Mouse (Mus musculus) heart, embryonic 10.5 days (tissue): Measurements from ENCODE around the gene Tmem238l. TPM values are rescaled to one million over a fixed set of nuclear protein-coding genes. Genes with fewer than 3 reads are reported as not detected.
A peak's percentile ranks its signal among the peaks of the same experiment; 100 is the strongest.

Experiments
- DNase-seq: peaks from one replicate; pipeline ENCODE4 v3.0.0-alpha.2; 2017; ENCODE audit warnings: low spot score
- H3K27ac ChIP-seq: fragments of 300-500 bp; sonication (generic); 2 replicates; pipeline ENCODE4 v1.5.1; 2016; ENCODE audit warnings: mild to moderate bottlenecking
- H3K27me3 ChIP-seq: fragments of 300-500 bp; sonication (generic); 2 replicates; pipeline ENCODE4 v1.6.1; 2016; ENCODE audit warnings: mild to moderate bottlenecking; ENCODE audit not compliant: poor library complexity, insufficient read depth, severe bottlenecking
- H3K36me3 ChIP-seq: fragments of 300-500 bp; sonication (generic); 2 replicates; pipeline ENCODE4 v1.6.1; 2016; ENCODE audit warnings: mild to moderate bottlenecking, moderate library complexity
- H3K4me1 ChIP-seq: fragments of 300-500 bp; sonication (generic); 2 replicates; pipeline ENCODE4 v1.6.1; 2016; ENCODE audit warnings: mild to moderate bottlenecking
- H3K4me3 ChIP-seq: fragments of 300-500 bp; sonication (generic); 2 replicates; pipeline ENCODE4 v1.5.1; 2016; ENCODE audit warnings: mild to moderate bottlenecking, moderate library complexity
- H3K9me3 ChIP-seq: fragments of 300-500 bp; sonication (generic); 2 replicates; pipeline ENCODE4 v1.6.1; 2016; ENCODE audit warnings: mild to moderate bottlenecking, moderate library complexity
- WGBS: fragments of 180-500 bp; shearing (Covaris S2); methylation state at CpG from one replicate; pipeline ENCODE4 v1.1.7; 2016; 5-methylcytosine and 5-hydroxymethylcytosine counted together
- polyA plus RNA-seq: library from polyadenylated mRNA; unstranded; fragments of >200 nt; fragmentation: Nextera tagmentation; extraction: Ambion mirVana; gene quantifications from 2 replicates; pipeline ENCODE4 v1.2.1, GENCODE M21; 2016

Tmem238l gene
- polyA plus RNA-seq, 1 experiment from 2014 or later, result not detected

- H3K4me3 ChIP-seq, result no peak overlapping the region
- no peaks in the 10 kb centered on the region; the same call in 1 of the 2 replicates for H3K27me3 ChIP-seq
- H3K27ac ChIP-seq, result peak overlapping the region; percentile 80
- DNase-seq, result no peak
- H3K9me3 ChIP-seq, result no peaks in the 10 kb centered on the region
- peaks cover 26% of the 10 kb centered on the region for H3K4me1 ChIP-seq
- H3K36me3 ChIP-seq, result no peaks in the 10 kb centered on the region
- 33% methylated on average over 11 of the region's 11 CpGs for WGBS
These were observed 27.2 kb downstream of the Tmem238l start for GRCm38 (mm10) chr11:66983422-66984164.

- Histone ChIP-seq H3K27ac (peak overlapping the region; percentile 80), H3K36me3 (no peaks in the 10 kb centered on the region), H3K4me1 (peaks cover 26% of the 10 kb centered on the region), H3K9me3 (no peaks in the 10 kb centered on the region), H3K27me3 (no peaks in the 10 kb centered on the region; the same call in 1 of the 2 replicates), H3K4me3 (peak overlapping the region; percentile 57)
- WGBS, result 3% methylated on average over 28 of the region's 28 CpGs
- peak; percentile 91 for DNase-seq
These were observed 28.0 kb downstream of the Tmem238l start for GRCm38 (mm10) chr11:66984165-66985135.

- Histone ChIP-seq H3K27ac (peak overlapping the region; percentile 80), H3K4me1 (peaks cover 26% of the 10 kb centered on the region), H3K9me3 (no peaks in the 10 kb centered on the region), H3K27me3 (no peaks in the 10 kb centered on the region; the same call in 1 of the 2 replicates), H3K4me3 (peak overlapping the region; percentile 57), H3K36me3 (no peaks in the 10 kb centered on the region)
- WGBS, result 35% methylated on average over 11 of the region's 11 CpGs
- no peak for DNase-seq
These were observed 28.8 kb downstream of the Tmem238l start for GRCm38 (mm10) chr11:66985136-66985702.

- Histone ChIP-seq H3K4me1 (peaks cover 6% of the 10 kb centered on the region; the same call in 1 of the 2 replicates), H3K4me3 (no peak overlapping the region), H3K36me3 (no peaks in the 10 kb centered on the region), H3K27me3 (peaks cover 4% of the 10 kb centered on the region; the same call in 1 of the 2 replicates), H3K27ac (no peak overlapping the region), H3K9me3 (no peaks in the 10 kb centered on the region)
- WGBS, result 67% methylated on average over 2 of the region's 2 CpGs
- DNase-seq, result no peak
These were observed 35.7 kb downstream of the Tmem238l start for GRCm38 (mm10) chr11:66992150-66992549.

- H3K4me3 ChIP-seq, result no peak overlapping the region
These were observed 37.2 kb downstream of the Tmem238l start for GRCm38 (mm10) chr11:66993674-66994073.

GRCm38 (mm10) chr11:66996446-66996845, 40.0 kb downstream of the Tmem238l start:
- no peak overlapping the region for H3K4me3 ChIP-seq
- H3K9me3 ChIP-seq, result no peaks in the 10 kb centered on the region
- peaks cover 7% of the 10 kb centered on the region; the same call in 1 of the 2 replicates for H3K4me1 ChIP-seq
- 75% methylated on average over 4 of the region's 4 CpGs for WGBS
- peaks cover 17% of the 10 kb centered on the region; the same call in 1 of the 2 replicates for H3K27me3 ChIP-seq
- no peak overlapping the region for H3K27ac ChIP-seq
- H3K36me3 ChIP-seq, result no peaks in the 10 kb centered on the region
- no peak for DNase-seq

More at GRCm38 (mm10) chr11:66993674-66994073, 37.2 kb downstream of the Tmem238l start:
- H3K9me3 ChIP-seq, result no peaks in the 10 kb centered on the region
- H3K27me3 ChIP-seq, result peaks cover 4% of the 10 kb centered on the region; the same call in 1 of the 2 replicates
- peaks cover 5% of the 10 kb centered on the region; the same call in 1 of the 2 replicates for H3K4me1 ChIP-seq
- H3K36me3 ChIP-seq, result no peaks in the 10 kb centered on the region
- no peak overlapping the region for H3K27ac ChIP-seq
- WGBS, result 26% methylated on average over 1 of the region's 1 CpGs
- no peak for DNase-seq

GRCm38 (mm10) chr11:66998467-66999403, 42.3 kb downstream of the Tmem238l start:
- no peaks in the 10 kb centered on the region for H3K36me3 ChIP-seq
- peaks cover 12% of the 10 kb centered on the region; the same call in 1 of the 2 replicates for H3K27me3 ChIP-seq
- peaks cover 7% of the 10 kb centered on the region; the same call in 1 of the 2 replicates for H3K4me1 ChIP-seq
- no peaks in the 10 kb centered on the region for H3K9me3 ChIP-seq
- WGBS, result 67% methylated on average over 14 of the region's 14 CpGs
- no peak overlapping the region for H3K4me3 ChIP-seq
- H3K27ac ChIP-seq, result no peak overlapping the region
- DNase-seq, result no peak

- DNase-seq, result no peak
- Histone ChIP-seq H3K4me3 (no peak overlapping the region), H3K27ac (no peak overlapping the region), H3K9me3 (no peaks in the 10 kb centered on the region), H3K4me1 (peaks cover 7% of the 10 kb centered on the region; the same call in 1 of the 2 replicates), H3K27me3 (peaks cover 12% of the 10 kb centered on the region; the same call in 1 of the 2 replicates), H3K36me3 (no peaks in the 10 kb centered on the region)
- 73% methylated on average over 4 of the region's 4 CpGs for WGBS
These were observed 44.2 kb downstream of the Tmem238l start for GRCm38 (mm10) chr11:67000671-67001070.

- Histone ChIP-seq H3K27me3 (peaks cover 12% of the 10 kb centered on the region; the same call in 1 of the 2 replicates), H3K27ac (no peak overlapping the region), H3K9me3 (no peaks in the 10 kb centered on the region), H3K36me3 (no peaks in the 10 kb centered on the region), H3K4me1 (peaks cover 7% of the 10 kb centered on the region; the same call in 1 of the 2 replicates), H3K4me3 (no peak overlapping the region)
- WGBS, result 60% methylated on average over 1 of the region's 1 CpGs
- DNase-seq, result no peak
These were observed 45.3 kb downstream of the Tmem238l start for GRCm38 (mm10) chr11:67001717-67002116.

- DNase-seq, result no peak
- H3K27me3 ChIP-seq, result peaks cover 13% of the 10 kb centered on the region; the same call in 1 of the 2 replicates
- H3K9me3 ChIP-seq, result no peaks in the 10 kb centered on the region
- peaks cover 7% of the 10 kb centered on the region; the same call in 1 of the 2 replicates for H3K4me1 ChIP-seq
- H3K4me3 ChIP-seq, result no peak overlapping the region
- H3K27ac ChIP-seq, result no peak overlapping the region
- no peaks in the 10 kb centered on the region for H3K36me3 ChIP-seq
- 45% methylated on average over 2 of the region's 2 CpGs for WGBS
These were observed 46.5 kb downstream of the Tmem238l start for GRCm38 (mm10) chr11:67002911-67003310.

GRCm38 (mm10) chr11:67007961-67008360, 51.5 kb downstream of the Tmem238l start:
- Histone ChIP-seq H3K9me3 (no peaks in the 10 kb centered on the region), H3K27ac (no peak overlapping the region), H3K36me3 (no peaks in the 10 kb centered on the region), H3K4me1 (peaks cover 11% of the 10 kb centered on the region), H3K27me3 (peaks cover 8% of the 10 kb centered on the region; the same call in 1 of the 2 replicates), H3K4me3 (no peak overlapping the region)
- 87% methylated on average over 8 of the region's 8 CpGs for WGBS
- no peak for DNase-seq
